Mouse (Mus musculus) adrenal gland, adult 10 weeks (tissue): ENCODE measurements around the gene Gm36864. TPM values are rescaled to one million over a fixed set of nuclear protein-coding genes. Genes with fewer than 3 reads are reported as not detected.

ENCODE experiments used
- polyA plus RNA-seq: library from polyadenylated mRNA; stranded (reverse); fragments of 350-450 nt; fragmentation: Illumina TruSeq; extraction: RNeasy Lipid Tissue Mini Kit (QIAGEN cat#74804); gene quantifications from one replicate; pipeline ENCODE4 v1.2.3, GENCODE M21; 2014; ENCODE audit warnings: low read depth, low replicate concordance

The Gm36864 gene
- not detected for polyA plus RNA-seq

GRCm38 (mm10) chr7:44235909-44236308 lies at the start of gene Gm36864:
Gm36864 (plus strand) TSS chr7:44236177.

GRCm38 (mm10) chr7:44187936-44188335 lies 48.0 kb upstream of the Gm36864 start, which contains the start of gene Klk1b24:
Klk1b24 (plus strand) TSS chr7:44188236.

GRCm38 (mm10) chr7:44197891-44198290 lies 38.1 kb upstream of the Gm36864 start, which contains the start of gene Klk1b3:
Klk1b3 (plus strand) TSS chr7:44198191.

GRCm38 (mm10) chr7:44207135-44207534 lies 28.8 kb upstream of the Gm36864 start, which contains the start of gene Klk1b4:
Klk1b4 (plus strand) TSS chr7:44207435.

GRCm38 (mm10) chr7:44215645-44216044 lies 20.3 kb upstream of the Gm36864 start, which contains the start of gene Klk1b5:
Klk1b5 (plus strand) TSS chr7:44215945.

GRCm38 (mm10) chr7:44225076-44225475 lies 10.9 kb upstream of the Gm36864 start, which contains the start of gene Klk1:
Klk1 (plus strand) TSS chr7:44225360.

GRCm38 (mm10) chr7:44246055-44246983 lies 10.3 kb downstream of the Gm36864 start, which contains the start of the genes 1700028J19Rik and 2410002F23Rik:
1700028J19Rik (minus strand) TSS chr7:44246695.
2410002F23Rik (plus strand) TSS chr7:44246722.

GRCm38 (mm10) chr7:44257278-44257677 lies 21.3 kb downstream of the Gm36864 start, which contains the start of gene Acp4:
Acp4 (minus strand) TSS chr7:44257378.

GRCm38 (mm10) chr7:44261147-44261546 lies 25.2 kb downstream of the Gm36864 start, which contains the start of gene Gm15517:
Gm15517 (plus strand) TSS chr7:44261447.

Other genes with a start within 250 kb of the Gm36864 start
- not detected for gene Klk1b11, start 240.3 kb upstream of the Gm36864 start, polyA plus RNA-seq
- not detected for gene Klk1b26, start 224.0 kb upstream of the Gm36864 start, polyA plus RNA-seq
- gene Klk1b27, start 183.9 kb upstream of the Gm36864 start, polyA plus RNA-seq = not detected
- gene Klk1b21, start 133.8 kb upstream of the Gm36864 start, polyA plus RNA-seq = not detected
- not detected for gene Klk1b22, start 123.5 kb upstream of the Gm36864 start, polyA plus RNA-seq
- not detected for gene Klk1b16, start 99.4 kb upstream of the Gm36864 start, polyA plus RNA-seq
- not detected for gene Klk1b24, start 47.9 kb upstream of the Gm36864 start, polyA plus RNA-seq
- gene Klk1b3, start 38.0 kb upstream of the Gm36864 start, polyA plus RNA-seq = not detected
- not detected for gene Klk1b4, start 28.7 kb upstream of the Gm36864 start, polyA plus RNA-seq
- gene Klk1b5, start 20.2 kb upstream of the Gm36864 start, polyA plus RNA-seq = not detected
- not detected for gene Klk1, start 10.8 kb upstream of the Gm36864 start, polyA plus RNA-seq
- not detected for gene 1700028J19Rik, start 10.5 kb downstream of the Gm36864 start, polyA plus RNA-seq
- 57.7 TPM for gene 2410002F23Rik, start 10.5 kb downstream of the Gm36864 start, polyA plus RNA-seq
- not detected for gene Acp4, start 21.2 kb downstream of the Gm36864 start, polyA plus RNA-seq
- gene Gm15517, start 25.3 kb downstream of the Gm36864 start, polyA plus RNA-seq = not detected
- 3.7 TPM for gene Clec11a, start 70.7 kb downstream of the Gm36864 start, polyA plus RNA-seq
- 0.12 TPM for gene Shank1, start 74.1 kb downstream of the Gm36864 start, polyA plus RNA-seq
- gene Syt3, start 147.9 kb downstream of the Gm36864 start, polyA plus RNA-seq = not detected
- gene 1700008O03Rik, start 149.6 kb downstream of the Gm36864 start, polyA plus RNA-seq = not detected
- 0.35 TPM for gene Lrrc4b, start 192.8 kb downstream of the Gm36864 start, polyA plus RNA-seq
- not detected for gene Aspdh, start 229.2 kb downstream of the Gm36864 start, polyA plus RNA-seq
- gene Josd2, start 231.8 kb downstream of the Gm36864 start, polyA plus RNA-seq = 1.7 TPM